Mouse (Mus musculus): ENCODE results near the gene Farsa. TPM values are rescaled to one million over a fixed set of nuclear protein-coding genes. Genes with fewer than 3 reads are reported as not detected.

The Farsa gene
- total RNA-seq, 2 experiments from 2014 or later: 51.2 to 52.7 TPM

DNA sequence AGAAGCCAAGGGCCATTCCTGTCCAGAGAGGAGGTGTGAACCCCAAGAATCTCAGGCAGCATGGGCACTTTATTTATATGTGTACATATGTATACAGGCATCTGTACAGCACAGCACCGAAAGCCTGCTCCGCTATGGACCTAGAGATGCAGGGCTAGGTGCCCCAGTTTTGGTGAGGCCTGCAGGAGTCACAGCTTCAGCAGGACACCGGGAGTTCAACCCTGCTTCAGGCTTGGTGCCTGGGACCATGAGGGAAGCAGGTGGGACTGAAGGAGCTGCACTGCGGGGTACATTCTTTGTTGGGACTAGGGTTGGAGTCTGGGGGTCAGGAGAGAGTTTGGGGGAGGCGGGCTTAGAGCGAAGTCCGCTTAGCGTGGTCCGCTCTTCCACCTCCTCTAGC is 55.1 kb downstream of the Farsa start:
- DNase-seq: no peak

DNA sequence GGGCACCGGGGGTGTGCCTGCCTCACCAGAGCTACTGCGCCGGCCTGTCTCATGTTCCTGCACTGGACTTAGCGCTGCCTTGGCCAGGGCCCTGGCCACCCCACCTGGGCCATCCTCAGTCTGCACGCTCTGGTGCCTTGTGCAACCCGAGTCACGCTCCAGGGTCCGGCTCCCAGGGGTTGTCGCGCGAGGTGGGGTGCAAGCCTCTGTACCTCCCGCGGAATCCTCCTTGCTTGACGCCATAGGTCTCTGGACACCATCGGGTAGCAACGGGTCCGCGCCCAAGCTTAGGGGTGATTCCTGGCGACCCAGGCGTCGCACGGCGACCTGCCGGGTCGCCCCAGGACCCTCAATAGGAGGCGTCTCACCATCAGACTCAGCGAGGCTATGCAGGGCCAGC is 55.6 kb downstream of the Farsa start:
- DNase-seq: no peak

DNA sequence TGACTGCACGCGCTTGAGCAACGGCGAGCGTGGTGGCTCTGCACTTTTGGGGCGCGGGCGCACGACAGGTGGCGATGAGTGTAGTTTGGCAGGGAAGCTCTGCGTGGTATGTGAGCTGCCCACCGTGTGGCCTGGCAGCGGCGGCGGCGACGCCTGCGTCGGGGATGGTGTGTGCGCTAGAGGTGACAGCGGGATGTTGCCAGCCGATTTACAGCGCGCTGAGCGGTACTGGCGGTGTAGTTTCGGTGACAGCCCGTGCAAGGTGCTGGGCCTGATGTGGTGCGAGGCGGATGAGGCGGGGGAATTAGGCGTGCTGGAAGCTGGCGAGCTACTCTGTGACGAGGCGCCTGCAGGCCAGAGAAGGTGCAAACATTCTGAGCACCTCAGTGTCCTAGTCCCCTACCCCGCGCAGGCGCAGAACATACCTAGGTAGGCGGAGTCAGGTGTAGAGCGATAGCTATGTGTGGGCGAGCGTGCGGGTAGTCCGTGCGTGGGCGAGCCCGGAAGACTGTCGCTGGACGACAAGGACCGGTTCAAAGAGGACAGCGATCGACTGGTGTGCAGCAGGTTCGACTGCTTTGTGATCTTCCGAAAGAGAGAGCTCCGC is 56.2 kb downstream of the Farsa start:
- DNase-seq: no peak

DNA sequence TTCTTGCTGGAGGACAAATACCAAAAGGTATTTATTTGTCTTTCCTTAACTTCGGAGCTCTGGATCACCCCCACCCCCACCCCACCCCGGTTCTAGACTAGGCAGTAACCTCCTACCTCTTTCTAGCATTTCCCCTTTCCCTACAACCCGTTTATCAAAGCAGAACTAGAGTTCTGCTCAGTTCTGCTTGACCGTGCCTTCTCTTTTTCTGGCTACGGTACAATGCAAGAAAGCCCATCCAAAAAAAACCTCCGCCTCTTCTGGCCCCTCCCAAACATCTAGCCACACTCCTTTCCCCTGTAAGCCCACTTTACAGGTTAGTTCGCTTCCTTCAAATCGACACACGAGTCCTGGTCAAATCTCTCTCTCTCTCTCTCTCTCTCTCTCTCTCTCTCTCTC is 56.7 kb downstream of the Farsa start:
- DNase-seq: no peak

DNA sequence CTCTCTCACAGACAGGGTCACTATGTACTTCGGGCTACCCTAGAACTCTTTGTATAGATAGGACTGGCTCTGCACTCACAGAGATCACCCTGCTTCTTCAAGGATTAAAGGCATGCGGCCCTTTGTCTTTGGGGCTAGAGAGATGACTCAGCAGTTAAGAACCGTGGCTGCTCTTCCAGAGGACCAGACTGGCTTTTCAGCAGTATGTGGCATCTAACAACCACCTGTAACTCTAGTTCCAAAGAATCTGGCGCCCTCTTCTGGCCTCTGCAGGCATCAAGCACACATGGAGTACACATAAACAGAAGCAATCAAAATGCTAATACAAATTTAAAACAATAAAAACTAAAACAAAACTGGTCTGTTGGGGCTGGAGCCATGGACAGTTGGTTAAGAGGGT is 57.2 kb downstream of the Farsa start:
- DNase-seq: no peak

DNA sequence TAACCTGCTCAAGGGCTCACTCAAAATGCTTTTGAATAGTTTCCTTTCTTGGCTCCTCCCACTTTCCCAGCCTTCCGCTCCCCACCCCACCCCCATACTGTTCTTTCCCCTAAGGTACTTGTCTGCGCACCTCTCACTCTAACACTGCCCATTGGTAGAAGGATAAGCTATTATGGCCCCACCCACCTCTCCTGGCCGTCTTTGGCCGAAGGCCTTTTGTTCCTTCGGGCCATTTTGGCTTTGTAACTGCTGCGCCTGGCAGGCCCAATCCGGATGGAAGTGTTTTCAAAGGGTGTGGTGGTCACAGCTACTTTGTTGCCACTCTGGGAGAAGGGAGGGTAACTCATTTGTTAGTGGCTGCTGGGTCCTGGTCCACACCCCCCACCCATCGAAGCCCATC is 58.5 kb downstream of the Farsa start:
- DNase-seq: no peak

DNA sequence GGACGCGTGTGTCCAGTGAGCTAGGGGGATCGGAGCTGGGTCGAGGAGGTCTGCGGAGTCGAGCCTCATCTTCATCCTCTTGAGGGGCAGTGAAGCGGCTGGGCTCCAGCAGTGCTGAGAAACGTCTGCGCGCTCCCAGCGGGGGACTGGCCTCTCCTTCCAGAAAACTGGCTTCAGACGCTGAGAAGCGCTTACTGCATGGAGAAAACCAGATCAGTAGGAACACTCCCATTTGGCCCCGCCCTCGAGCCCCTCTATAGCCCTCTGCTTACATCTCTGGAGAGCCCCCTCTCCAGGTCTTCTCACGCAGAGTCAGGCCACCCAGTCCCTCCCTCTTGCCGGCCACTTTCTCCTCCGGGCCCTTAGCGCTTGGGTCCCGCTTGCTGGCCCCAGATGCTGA is 61.0 kb downstream of the Farsa start:
- no peak for DNase-seq

DNA sequence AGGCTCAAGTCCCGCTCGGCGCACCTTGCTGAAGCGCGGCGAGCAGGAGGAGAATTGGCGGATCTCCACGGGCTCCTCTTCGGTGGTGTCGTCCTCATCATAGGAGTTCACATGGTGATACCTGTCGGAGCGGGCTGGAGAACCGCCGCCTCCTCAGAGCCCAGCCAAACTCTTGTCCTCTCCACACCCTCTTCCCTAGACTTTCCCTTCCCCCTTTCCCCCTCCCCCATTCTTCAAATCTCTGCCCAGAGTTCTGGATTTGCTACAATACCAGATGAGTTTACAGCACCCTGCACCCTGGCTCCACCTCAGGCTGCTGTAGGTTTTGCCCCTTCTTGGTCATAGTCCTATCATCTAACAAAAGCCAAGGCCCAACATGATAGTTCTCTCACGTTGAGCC is 61.9 kb downstream of the Farsa start:
- DNase-seq: no peak

Small RNA genes lying within 50 kb of the gene (microRNA-seq; reads per million reads assigned to microRNA genes)
- 11.0 to 11.6 reads per million in 2 experiments for gene Mir7069

Other genes starting within 250 kb of the Farsa start
- gene Ier2, start 194.1 kb upstream of the Farsa start, total RNA-seq (2021): 1 to 10 TPM; 7.2 to 7.6 TPM
- 100 to 1,000 TPM in 1 of 2 experiments, 10 to 100 TPM in 1; 95.2 to 115 TPM for gene Trmt1, start 170.7 kb upstream of the Farsa start, total RNA-seq (2021)
- 10 to 100 TPM; 85.9 to 92.2 TPM for gene Nacc1, start 169.1 kb upstream of the Farsa start, total RNA-seq (2021)
- 1 to 10 TPM; 1.2 to 2.0 TPM for gene Lyl1, start 155.5 kb upstream of the Farsa start, total RNA-seq (2021)
- gene G430095P16Rik, start 134.0 kb upstream of the Farsa start, total RNA-seq (2021): not detected
- gene Nfix, start 56.6 kb upstream of the Farsa start, total RNA-seq (2021): 100 to 1,000 TPM; 387 to 434 TPM
- gene Dand5, start 34.2 kb upstream of the Farsa start, total RNA-seq (2021): 10 to 100 TPM in 1 of 2 experiments, 1 to 10 TPM in 1; 9.4 to 10.5 TPM
- 10 to 100 TPM; 23.2 to 25.7 TPM for gene Gadd45gip1, start 25.5 kb upstream of the Farsa start, total RNA-seq (2021)
- 10 to 100 TPM; 67.9 to 68.5 TPM for gene Rad23a, start 16.3 kb upstream of the Farsa start, total RNA-seq (2021)
- 100 to 1,000 TPM; 557 to 631 TPM for gene Calr, start 10.1 kb upstream of the Farsa start, total RNA-seq (2021)
- gene Syce2, start 15.1 kb downstream of the Farsa start, total RNA-seq (2021): 10 to 100 TPM; 16.1 to 19.7 TPM
- 10 to 100 TPM; 39.5 to 46.3 TPM for gene Gcdh, start 36.9 kb downstream of the Farsa start, total RNA-seq (2021)
- under 1 TPM in 1 of 2 experiments, not detected in 1; 0.40 TPM for gene Klf1, start 44.9 kb downstream of the Farsa start, total RNA-seq (2021)
- 1 to 10 TPM; 3.2 to 3.9 TPM for gene Dnase2a, start 51.6 kb downstream of the Farsa start, total RNA-seq (2021)
- 10 to 100 TPM; 79.5 TPM for gene Mast1, start 80.4 kb downstream of the Farsa start, total RNA-seq (2021)
- 1 to 10 TPM in 1 of 2 experiments, under 1 TPM in 1; 0.77 to 1.0 TPM for gene Rtbdn, start 90.0 kb downstream of the Farsa start, total RNA-seq (2021)
- gene Gm49661, start 112.4 kb downstream of the Farsa start, total RNA-seq (2021): not detected
- gene Prdx2, start 112.6 kb downstream of the Farsa start, total RNA-seq (2021): 100 to 1,000 TPM; 338 to 356 TPM
- 10 to 100 TPM; 35.3 to 36.8 TPM for gene Rnaseh2a, start 112.8 kb downstream of the Farsa start, total RNA-seq (2021)
- gene Junb, start 121.7 kb downstream of the Farsa start, total RNA-seq (2021): 10 to 100 TPM; 59.9 to 73.6 TPM
- gene Hook2, start 133.6 kb downstream of the Farsa start, total RNA-seq (2021): 1 to 10 TPM; 7.8 to 9.7 TPM
- gene Best2, start 157.5 kb downstream of the Farsa start, total RNA-seq (2021): not detected
- gene Asna1, start 168.3 kb downstream of the Farsa start, total RNA-seq (2021): 100 to 1,000 TPM; 120 to 121 TPM
- 100 to 1,000 TPM; 133 to 136 TPM for gene Trir, start 169.8 kb downstream of the Farsa start, total RNA-seq (2021)
- 100 to 1,000 TPM; 147 to 149 TPM for gene Tnpo2, start 179.9 kb downstream of the Farsa start, total RNA-seq (2021)
- gene Fbxw9, start 203.1 kb downstream of the Farsa start, total RNA-seq (2021): 10 to 100 TPM; 22.8 to 24.1 TPM
- not detected for gene Gm5741, start 211.0 kb downstream of the Farsa start, total RNA-seq (2021)
- gene Dhps, start 214.8 kb downstream of the Farsa start, total RNA-seq (2021): 10 to 100 TPM; 52.1 to 60.6 TPM
- gene Wdr83os, start 223.8 kb downstream of the Farsa start, total RNA-seq (2021): 10 to 100 TPM; 55.0 to 65.7 TPM
- 10 to 100 TPM; 26.1 to 28.4 TPM for gene Wdr83, start 224.3 kb downstream of the Farsa start, total RNA-seq (2021)
- gene Man2b1, start 226.3 kb downstream of the Farsa start, total RNA-seq (2021): 10 to 100 TPM; 30.5 to 36.8 TPM

All from layer of hippocampus, postnatal 36 days (tissue).